Mouse (Mus musculus) embryonic facial prominence, embryonic 13.5 days (tissue): ENCODE measurements at regions not wholly inside any gene's neighbourhood (a gene's known extent, or its start where the extent isn't known, plus 50 kb on each side); places are given as distances from the start of the nearest gene placed in this dataset.

Experiments
- ATAC-seq: fragments of 200-750 bp; cut with Nextera tagmentation; 2 replicates; pipeline ENCODE4 v1.8.0; 2017; ENCODE audit warnings: low read depth; ENCODE audit not compliant: insufficient number of reproducible peaks, insufficient read depth, low FRiP score, low TSS enrichment
- H3K27ac ChIP-seq: fragments of 300-500 bp; sonication (generic); 2 replicates; pipeline ENCODE4 v1.5.1; 2015; ENCODE audit warnings: moderate library complexity, mild to moderate bottlenecking, inconsistent platforms
- H3K27me3 ChIP-seq: fragments of 300-500 bp; sonication (generic); 2 replicates; pipeline ENCODE4 v1.6.1; 2015; ENCODE audit warnings: mild to moderate bottlenecking, inconsistent platforms
- H3K36me3 ChIP-seq: fragments of 300-500 bp; sonication (generic); 2 replicates; pipeline ENCODE4 v1.6.1; 2015; ENCODE audit warnings: mild to moderate bottlenecking, inconsistent platforms
- H3K4me1 ChIP-seq: fragments of 300-500 bp; sonication (generic); 2 replicates; pipeline ENCODE4 v1.6.1; 2015; ENCODE audit warnings: inconsistent platforms
- H3K4me2 ChIP-seq: fragments of 300-500 bp; sonication (generic); 2 replicates; pipeline ENCODE4 v1.6.1; 2015; ENCODE audit warnings: moderate library complexity, mild to moderate bottlenecking, inconsistent platforms
- H3K4me3 ChIP-seq: fragments of 300-500 bp; sonication (generic); 2 replicates; pipeline ENCODE4 v1.5.1; 2015; ENCODE audit warnings: mild to moderate bottlenecking, inconsistent platforms
- H3K9ac ChIP-seq: fragments of 300-500 bp; sonication (generic); 2 replicates; pipeline ENCODE4 v1.6.1; 2015; ENCODE audit warnings: mild to moderate bottlenecking, inconsistent platforms
- H3K9me3 ChIP-seq: fragments of 300-500 bp; sonication (generic); 2 replicates; pipeline ENCODE4 v1.6.1; 2016; ENCODE audit warnings: inconsistent platforms
- whole genome bisulfite sequencing: fragments of 180-500 bp; shearing (Covaris S2); methylation state at CpG from one replicate; pipeline ENCODE4 v1.1.7; 2015; ENCODE audit warnings: mixed read lengths; 5-methylcytosine and 5-hydroxymethylcytosine counted together

DNA sequence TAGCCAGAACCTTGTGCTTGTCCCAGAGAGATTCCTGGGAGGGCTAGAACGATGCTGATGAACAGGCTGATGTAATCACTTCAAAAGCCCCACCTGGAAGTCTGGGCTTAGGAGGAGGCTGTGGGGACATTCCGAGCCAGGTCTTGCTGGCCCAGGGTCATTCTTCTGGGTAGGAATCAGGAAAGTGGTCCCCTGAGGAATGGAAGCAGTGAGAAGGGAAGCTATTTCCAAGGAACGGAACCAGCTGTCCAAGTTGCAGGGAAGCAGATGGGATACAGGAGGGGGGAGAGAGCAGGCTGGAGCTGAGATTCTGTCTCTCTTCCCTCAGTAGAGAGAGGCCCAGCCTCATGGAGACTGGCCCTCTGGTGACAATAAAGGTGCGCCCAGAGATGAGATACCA, 243.9 kb downstream of the Tcf7l2 start:
- Histone ChIP-seq H3K36me3 (no peaks in the 10 kb centered on the region), H3K27ac (no peak overlapping the region), H3K4me1 (peaks cover 16% of the 10 kb centered on the region), H3K4me2 (no peak overlapping the region), H3K4me3 (no peak overlapping the region), H3K9ac (no peak overlapping the region), H3K9me3 (no peaks in the 10 kb centered on the region), H3K27me3 (peaks cover 8% of the 10 kb centered on the region; the same call in 1 of the 2 replicates)
- ATAC-seq: no peak
- 41% methylated on average over 4 of the region's 4 CpGs for WGBS

DNA sequence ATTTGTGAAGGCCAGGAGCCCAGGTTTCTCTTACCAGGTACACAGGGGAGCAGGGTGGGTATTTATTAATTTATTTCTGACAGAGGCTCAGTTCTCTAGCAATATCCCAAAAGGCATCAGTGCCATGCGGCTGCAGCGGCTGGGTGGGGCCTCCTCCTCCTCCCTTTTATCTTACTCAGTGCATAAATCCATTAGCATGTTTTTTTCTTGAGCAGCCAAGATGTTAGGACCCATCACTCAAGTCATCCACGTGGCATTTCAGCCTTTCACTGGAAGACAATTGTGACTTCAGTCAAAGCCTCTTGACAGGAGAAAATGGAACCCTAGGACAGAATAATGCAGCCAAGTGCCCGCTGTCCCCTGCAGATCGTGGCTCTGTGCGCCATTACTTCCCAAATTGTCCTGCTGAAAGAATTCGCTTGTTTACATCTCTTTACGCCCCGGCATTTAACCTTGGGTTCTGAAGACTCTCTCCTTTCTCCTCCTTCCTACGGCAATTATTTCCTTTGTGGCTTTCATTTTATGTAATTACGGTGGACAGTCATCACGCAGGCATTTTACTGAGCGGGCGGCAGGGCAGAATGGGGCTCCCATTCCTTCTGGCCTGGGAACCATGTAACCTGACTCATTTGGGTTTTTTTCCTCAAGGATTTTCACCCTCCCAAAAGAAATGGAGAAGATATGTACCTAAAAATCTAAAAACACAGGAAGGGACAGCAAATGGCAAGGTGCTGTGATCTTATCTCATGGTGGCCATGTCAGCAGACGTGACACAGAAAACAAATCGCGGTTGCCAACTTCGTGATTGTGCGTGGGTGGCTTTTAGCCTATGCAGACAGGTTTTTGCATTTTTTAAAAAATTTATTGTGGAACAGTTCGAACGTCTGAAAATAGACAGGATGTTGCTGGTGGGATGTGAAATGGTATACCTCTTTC, 250.4 kb downstream of the Tcf7l2 start:
- H3K36me3 ChIP-seq: no peaks in the 10 kb centered on the region
- WGBS: 62% methylated on average over 21 of the region's 21 CpGs
- ATAC-seq: no peak
- H3K4me1 ChIP-seq: 0 out of 2 replicates have a peak, but pooled peaks cover 4% of the 10 kb centered on the region
- H3K27me3 ChIP-seq: peaks cover 18% of the 10 kb centered on the region
- H3K9me3 ChIP-seq: no peaks in the 10 kb centered on the region
- H3K4me3 ChIP-seq: no peak overlapping the region
- H3K4me2 ChIP-seq: no peak overlapping the region
- no peak overlapping the region for H3K27ac ChIP-seq
- H3K9ac ChIP-seq: no peak overlapping the region

DNA sequence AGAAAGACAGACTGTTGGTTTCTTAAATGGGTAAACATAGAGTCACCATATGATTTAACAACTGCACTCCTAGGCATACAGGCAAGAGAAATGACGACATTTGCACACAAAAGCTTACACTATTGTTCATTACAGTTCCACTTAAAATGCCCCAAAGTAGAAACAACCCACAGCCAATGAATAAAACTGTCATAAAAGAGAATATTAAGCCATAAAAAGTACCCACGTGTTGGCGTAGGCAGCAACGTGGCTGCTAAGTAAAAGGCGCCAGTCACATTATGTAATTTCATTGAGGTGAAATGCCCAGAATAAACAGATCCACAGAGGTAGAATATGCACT, 251.1 kb downstream of the Tcf7l2 start:
- Histone ChIP-seq H3K4me3 (no peak overlapping the region), H3K4me2 (no peak overlapping the region), H3K9me3 (no peaks in the 10 kb centered on the region), H3K36me3 (no peaks in the 10 kb centered on the region), H3K27me3 (peaks cover 18% of the 10 kb centered on the region), H3K4me1 (0 out of 2 replicates have a peak, but pooled peaks cover 4% of the 10 kb centered on the region), H3K27ac (no peak overlapping the region), H3K9ac (no peak overlapping the region)
- no peak for ATAC-seq
- WGBS: 75% methylated on average over 5 of the region's 5 CpGs

DNA sequence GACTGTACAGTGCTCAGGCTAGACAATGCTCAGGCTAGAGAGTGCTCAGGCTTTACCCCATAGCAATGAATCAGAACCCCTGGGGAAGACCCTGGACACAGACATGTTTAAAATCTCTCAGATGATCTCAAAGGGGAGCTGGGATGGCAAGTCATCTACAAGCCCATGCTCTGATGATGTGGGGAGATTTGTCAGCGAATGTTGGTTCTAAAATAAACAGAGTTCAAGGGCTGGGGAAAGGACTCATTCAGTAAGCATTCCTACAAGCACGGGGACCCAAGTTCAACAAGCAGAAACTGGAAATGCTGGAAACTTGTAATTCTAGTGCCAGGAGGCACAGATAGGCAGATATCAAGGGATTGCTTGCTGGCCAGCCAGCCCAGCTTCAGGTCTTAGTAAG, 254.1 kb downstream of the Tcf7l2 start:
- 62% methylated on average over 2 of the region's 2 CpGs for WGBS
- ATAC-seq: no peak
- no peak overlapping the region for H3K9ac ChIP-seq
- H3K4me2 ChIP-seq: no peak overlapping the region
- peaks cover 13% of the 10 kb centered on the region for H3K27me3 ChIP-seq
- H3K36me3 ChIP-seq: no peaks in the 10 kb centered on the region
- no peaks in the 10 kb centered on the region for H3K9me3 ChIP-seq
- no peak overlapping the region for H3K4me3 ChIP-seq
- no peak overlapping the region for H3K27ac ChIP-seq
- peaks cover 10% of the 10 kb centered on the region; the same call in 1 of the 2 replicates for H3K4me1 ChIP-seq

DNA sequence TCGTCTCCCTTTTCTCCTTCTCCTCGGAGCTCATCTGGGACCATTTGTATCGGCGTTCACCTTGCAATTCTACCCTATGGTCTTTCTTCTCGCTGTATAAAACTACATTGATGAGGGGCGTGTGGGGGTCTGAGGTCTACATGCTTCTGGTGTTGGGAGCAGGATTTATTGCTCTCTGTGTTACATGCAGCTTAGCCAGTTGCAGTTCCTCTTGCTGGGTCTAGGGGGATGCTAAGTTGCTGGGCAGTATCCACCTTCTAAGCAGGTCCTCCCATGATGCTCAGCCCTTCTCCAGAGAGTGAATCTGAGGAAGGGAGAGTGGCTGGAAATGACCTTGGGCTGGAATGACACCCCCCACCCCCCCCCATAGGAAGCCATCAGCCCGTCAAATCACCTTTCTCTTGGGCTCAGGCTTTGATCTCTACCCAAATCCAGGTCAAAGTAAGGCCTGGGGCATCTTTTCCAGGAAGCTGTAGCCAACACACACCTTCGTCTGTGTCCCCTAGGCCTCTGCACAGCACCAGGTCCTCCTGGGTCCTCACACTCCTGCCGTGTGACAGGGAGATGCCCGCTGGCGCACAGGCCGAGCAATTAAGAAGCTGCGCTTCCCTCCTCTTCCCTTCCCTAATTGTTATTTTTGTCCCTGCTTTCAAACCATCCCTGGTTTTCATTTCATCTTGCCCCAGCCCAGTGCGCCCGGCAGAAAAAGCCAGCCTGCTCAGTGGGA, 257.0 kb downstream of the Tcf7l2 start:
- no peak overlapping the region for H3K9ac ChIP-seq
- H3K9me3 ChIP-seq: no peaks in the 10 kb centered on the region
- H3K4me3 ChIP-seq: no peak overlapping the region
- H3K27me3 ChIP-seq: peaks cover 8% of the 10 kb centered on the region
- no peaks in the 10 kb centered on the region for H3K36me3 ChIP-seq
- no peak overlapping the region for H3K27ac ChIP-seq
- ATAC-seq: no peak
- no peak overlapping the region for H3K4me2 ChIP-seq
- H3K4me1 ChIP-seq: peaks cover 6% of the 10 kb centered on the region; the same call in 1 of the 2 replicates
- 55% methylated on average over 15 of the region's 15 CpGs for WGBS

DNA sequence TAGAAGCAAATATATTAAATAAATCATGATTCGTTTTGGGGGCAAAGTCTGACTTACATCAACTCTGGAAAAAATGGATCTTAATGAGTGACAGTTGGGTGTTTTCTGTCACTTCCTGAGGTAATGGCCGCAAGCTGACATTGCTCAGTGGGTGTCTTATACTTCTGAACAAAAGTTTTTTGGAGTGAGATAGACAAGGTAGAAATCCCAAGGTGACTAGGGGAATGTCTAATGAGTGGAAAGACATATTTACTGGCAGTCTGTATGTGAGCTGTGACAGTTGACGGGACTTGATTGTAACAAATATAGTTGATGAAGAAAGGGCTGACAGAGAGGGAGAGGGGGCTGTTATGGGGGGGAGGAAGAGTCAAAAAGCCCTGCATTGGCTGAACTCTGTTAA, 257.8 kb downstream of the Tcf7l2 start:
- no peaks in the 10 kb centered on the region for H3K9me3 ChIP-seq
- no peaks in the 10 kb centered on the region for H3K36me3 ChIP-seq
- no peak overlapping the region for H3K27ac ChIP-seq
- WGBS: 59% methylated on average over 3 of the region's 3 CpGs
- H3K4me1 ChIP-seq: peaks cover 6% of the 10 kb centered on the region; the same call in 1 of the 2 replicates
- H3K4me2 ChIP-seq: no peak overlapping the region
- H3K9ac ChIP-seq: no peak overlapping the region
- ATAC-seq: no peak
- peaks cover 5% of the 10 kb centered on the region for H3K27me3 ChIP-seq
- no peak overlapping the region for H3K4me3 ChIP-seq

DNA sequence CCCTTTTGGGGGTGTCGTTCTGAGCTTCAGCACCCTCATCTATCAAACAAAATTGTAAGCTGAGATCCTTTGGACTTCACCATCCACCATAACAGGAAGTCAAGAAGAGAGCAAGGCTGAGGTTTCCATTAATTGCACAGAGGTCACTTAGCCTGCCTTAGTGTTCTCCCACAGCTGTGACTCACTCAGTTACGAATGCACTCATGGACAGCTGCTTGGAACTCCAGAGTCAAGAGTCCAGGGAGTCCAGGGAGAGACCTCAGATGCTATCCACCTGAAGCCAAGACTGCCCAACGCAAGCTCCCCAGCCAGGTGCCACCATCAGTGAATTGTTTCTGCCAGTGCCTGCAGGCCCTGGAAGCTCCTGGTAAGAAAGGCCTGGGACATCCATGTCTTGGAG, 259.8 kb downstream of the Tcf7l2 start:
- WGBS: 87% methylated on average over 3 of the region's 3 CpGs
- Histone ChIP-seq H3K4me3 (no peak overlapping the region), H3K27ac (no peak overlapping the region), H3K36me3 (no peaks in the 10 kb centered on the region), H3K9me3 (no peaks in the 10 kb centered on the region), H3K4me1 (peaks cover 22% of the 10 kb centered on the region), H3K27me3 (peaks cover 5% of the 10 kb centered on the region; the same call in 1 of the 2 replicates), H3K4me2 (no peak overlapping the region), H3K9ac (no peak overlapping the region)
- ATAC-seq: no peak

DNA sequence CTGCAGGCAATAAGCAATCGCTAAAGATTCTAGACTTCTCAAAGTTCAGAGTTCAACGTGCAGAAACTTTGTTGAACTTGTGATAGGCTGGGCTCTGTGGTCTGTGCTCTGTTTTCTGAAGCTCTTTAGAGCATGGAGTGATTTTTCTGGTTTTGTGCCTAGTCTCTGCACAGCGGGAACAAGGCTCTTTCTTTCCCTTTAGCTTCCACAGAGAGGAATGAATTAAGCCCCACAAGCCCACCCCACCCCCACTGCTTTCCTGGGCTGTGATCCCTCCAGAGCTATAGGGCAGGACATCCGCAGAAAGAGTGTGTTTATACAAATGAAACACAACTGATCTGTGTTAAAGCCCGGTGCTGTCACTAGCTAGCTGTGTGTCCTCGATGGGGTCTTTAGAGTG, 264.3 kb downstream of the Tcf7l2 start:
- Histone ChIP-seq H3K9me3 (0 out of 2 replicates have a peak, but pooled peaks cover 3% of the 10 kb centered on the region), H3K27me3 (no peaks in the 10 kb centered on the region), H3K4me1 (peaks cover 17% of the 10 kb centered on the region), H3K4me2 (no peak overlapping the region), H3K36me3 (no peaks in the 10 kb centered on the region), H3K9ac (no peak overlapping the region), H3K4me3 (no peak overlapping the region), H3K27ac (peak overlapping the region; percentile 28; the same call in 1 of the 2 replicates)
- ATAC-seq: no peak
- 17% methylated on average over 6 of the region's 6 CpGs for WGBS

DNA sequence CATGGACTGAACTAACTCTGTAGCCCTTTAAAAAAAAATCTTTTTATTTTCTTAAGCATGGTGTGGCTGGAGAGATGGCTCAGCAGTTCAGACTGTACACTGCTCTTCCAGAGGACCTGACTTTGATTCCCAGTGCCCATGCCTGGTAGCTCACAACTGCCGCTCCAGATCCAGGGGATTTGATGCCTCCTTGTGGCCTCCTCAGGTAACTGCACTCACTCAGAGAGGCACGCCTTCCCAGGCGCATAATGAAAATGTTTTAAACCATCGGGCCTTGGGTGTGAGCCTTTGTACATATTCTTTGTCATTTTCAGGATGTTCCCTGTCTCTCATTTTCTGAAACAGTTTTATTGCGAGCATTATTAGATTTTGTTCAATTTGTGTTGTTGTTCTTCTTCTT, 265.8 kb downstream of the Tcf7l2 start:
- H3K36me3 ChIP-seq: no peaks in the 10 kb centered on the region
- H3K4me1 ChIP-seq: peaks cover 17% of the 10 kb centered on the region
- H3K4me2 ChIP-seq: no peak overlapping the region
- H3K4me3 ChIP-seq: no peak overlapping the region
- no peaks in the 10 kb centered on the region for H3K27me3 ChIP-seq
- WGBS: 96% methylated on average over 5 of the region's 5 CpGs
- H3K27ac ChIP-seq: no peak overlapping the region
- H3K9me3 ChIP-seq: 0 out of 2 replicates have a peak, but pooled peaks cover 3% of the 10 kb centered on the region
- ATAC-seq: no peak
- no peak overlapping the region for H3K9ac ChIP-seq

DNA sequence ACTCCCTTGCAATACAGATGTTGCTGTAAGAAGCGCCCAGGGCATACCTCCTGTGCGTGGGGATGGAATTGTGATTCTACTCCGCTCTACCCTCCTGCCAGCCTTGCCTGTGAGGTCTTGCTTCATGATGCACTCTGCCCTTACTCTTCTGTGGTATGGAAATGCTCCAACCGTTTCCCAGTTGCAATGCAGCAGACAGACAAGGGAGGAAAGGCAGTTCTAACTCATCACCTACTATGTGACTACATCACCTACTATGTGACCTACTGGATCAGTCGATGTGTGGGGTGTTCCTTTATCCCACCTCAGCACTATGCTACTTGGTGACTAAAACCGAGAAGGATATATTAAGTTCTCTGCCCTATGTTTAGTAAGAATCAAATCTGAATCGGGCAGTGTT, 269.1 kb downstream of the Tcf7l2 start:
- no peak for ATAC-seq
- Histone ChIP-seq H3K36me3 (no peaks in the 10 kb centered on the region), H3K9me3 (0 out of 2 replicates have a peak, but pooled peaks cover 3% of the 10 kb centered on the region), H3K4me1 (peaks cover 8% of the 10 kb centered on the region), H3K27me3 (peaks cover 7% of the 10 kb centered on the region), H3K4me3 (no peak overlapping the region), H3K27ac (no peak overlapping the region), H3K9ac (no peak overlapping the region), H3K4me2 (no peak overlapping the region)
- 86% methylated on average over 7 of the region's 7 CpGs for whole genome bisulfite sequencing

DNA sequence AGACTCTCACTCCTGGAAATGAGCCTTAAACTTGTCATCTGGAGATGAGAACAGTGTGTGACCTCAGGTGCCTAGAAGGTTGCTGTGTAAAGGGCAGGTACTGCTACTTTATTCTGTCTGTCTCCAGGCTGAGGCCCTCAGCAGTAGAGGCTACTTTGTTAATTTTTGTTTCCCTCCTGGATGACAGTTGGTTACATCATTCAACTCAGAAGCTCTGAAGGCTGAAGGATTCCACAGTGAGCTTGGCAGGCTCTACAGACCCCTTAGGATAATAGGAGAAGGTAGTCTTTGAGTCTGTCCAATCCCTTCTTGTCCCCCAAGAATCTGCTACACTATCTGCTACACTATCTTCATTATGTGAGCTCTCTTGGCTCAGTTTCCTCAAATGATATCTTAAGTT, 269.7 kb downstream of the Tcf7l2 start:
- Histone ChIP-seq H3K4me2 (no peak overlapping the region), H3K4me3 (no peak overlapping the region), H3K27ac (no peak overlapping the region), H3K9ac (no peak overlapping the region), H3K4me1 (peaks cover 6% of the 10 kb centered on the region), H3K36me3 (no peaks in the 10 kb centered on the region), H3K27me3 (peaks cover 7% of the 10 kb centered on the region), H3K9me3 (0 out of 2 replicates have a peak, but pooled peaks cover 3% of the 10 kb centered on the region)
- ATAC-seq: no peak
